Mouse (Mus musculus): ENCODE results near the gene Sipa1l1.

DNA sequence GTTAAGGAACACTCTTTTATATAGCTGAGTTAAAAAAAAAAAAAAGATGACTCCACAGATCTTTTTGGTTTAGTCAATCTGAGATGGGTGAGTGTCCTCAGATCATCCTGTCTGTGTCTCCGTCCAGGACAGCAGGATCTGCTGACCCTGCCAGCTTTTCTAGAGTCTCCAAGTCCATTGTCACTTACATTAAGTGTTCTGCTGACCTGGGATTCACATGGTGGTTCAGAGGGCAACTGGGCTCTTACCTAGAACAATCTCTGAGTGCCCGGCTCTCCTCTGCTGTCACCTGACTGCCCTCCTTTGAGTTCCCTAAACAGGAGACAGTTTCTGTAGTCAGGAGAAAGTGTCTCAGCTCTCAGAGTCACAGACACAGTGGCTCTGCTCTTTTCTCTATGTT lies 229.8 kb downstream of the Sipa1l1 start:
- TF ChIP-seq POLR2A (IDR thresholded peaks at IDR 0.05; ENCODE audit: insufficient read depth, low read depth, low read length) = no peak
- TF ChIP-seq CTCF (IDR thresholded peaks at IDR 0.05; ENCODE audit: insufficient read depth, low read depth, low read length) = no peak
